Mouse (Mus musculus): Measurements from ENCODE around the gene Slc17a5. TPM values are rescaled to one million over a fixed set of nuclear protein-coding genes. Genes with fewer than 3 reads are reported as not detected.

Slc17a5 gene
- polyA plus RNA-seq, 1 experiment from 2014 or later: 16.6 TPM

DNA sequence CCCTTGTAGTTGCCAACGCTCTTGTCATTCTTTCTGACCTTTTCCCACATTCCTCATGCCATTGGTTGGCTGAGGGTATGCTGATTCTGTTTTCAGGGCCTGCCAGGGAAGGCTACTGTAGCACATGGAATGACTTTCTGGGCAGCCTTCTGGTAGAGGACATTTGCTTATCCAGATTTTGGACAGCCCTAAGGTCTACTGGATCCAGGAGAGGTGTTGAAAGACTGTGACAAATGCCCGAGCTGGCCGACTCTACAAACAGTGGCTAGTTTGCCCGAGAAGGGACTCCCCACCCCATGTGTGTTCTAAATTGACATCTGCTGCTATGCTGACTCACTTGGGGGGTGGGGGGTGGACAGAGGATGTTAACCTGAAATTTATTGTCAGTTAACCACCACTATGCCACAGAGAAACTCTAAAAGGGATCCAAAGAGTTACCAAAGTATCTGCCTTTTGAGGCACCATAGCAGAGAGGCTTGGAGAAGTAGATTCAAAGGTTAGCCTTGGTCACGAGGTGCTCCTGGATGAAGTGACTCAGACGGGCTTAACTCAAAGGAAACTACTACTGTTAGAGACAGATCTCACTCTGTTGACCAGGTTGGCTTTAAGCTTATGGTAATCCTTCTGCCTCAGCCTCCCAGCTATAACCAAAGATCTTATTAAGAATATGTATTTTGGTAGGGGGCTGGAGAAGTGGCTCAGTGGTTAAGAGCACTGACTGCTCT, 73.9 kb downstream of the Slc17a5 start:
- Histone ChIP-seq H3K36me3 (ENCODE audit: control insufficient read depth, insufficient read depth) (peaks cover 4% of the 10 kb centered on the region; the same call in 1 of the 2 replicates), H3K9ac (replicated peaks; ENCODE audit: low read depth, low read length) (no peak overlapping the region), H3K27ac (ENCODE audit: low read length) (no peak overlapping the region), H3K27me3 (replicated peaks; ENCODE audit: control insufficient read depth, insufficient read depth, low read length) (no peaks in the 10 kb centered on the region), H3K9me3 (ENCODE audit: control insufficient read depth, low read length) (peaks cover 5% of the 10 kb centered on the region), H3K4me1 (replicated peaks; ENCODE audit: control insufficient read depth, insufficient read depth, low read length) (no peaks in the 10 kb centered on the region), H3K4me2 (ENCODE audit: low read length) (no peak overlapping the region), H3K4me3 (replicated peaks; ENCODE audit: low read length) (no peak overlapping the region)
- no peak for ATAC-seq
- WGBS: 84% methylated on average over 6 of the region's 6 CpGs

DNA sequence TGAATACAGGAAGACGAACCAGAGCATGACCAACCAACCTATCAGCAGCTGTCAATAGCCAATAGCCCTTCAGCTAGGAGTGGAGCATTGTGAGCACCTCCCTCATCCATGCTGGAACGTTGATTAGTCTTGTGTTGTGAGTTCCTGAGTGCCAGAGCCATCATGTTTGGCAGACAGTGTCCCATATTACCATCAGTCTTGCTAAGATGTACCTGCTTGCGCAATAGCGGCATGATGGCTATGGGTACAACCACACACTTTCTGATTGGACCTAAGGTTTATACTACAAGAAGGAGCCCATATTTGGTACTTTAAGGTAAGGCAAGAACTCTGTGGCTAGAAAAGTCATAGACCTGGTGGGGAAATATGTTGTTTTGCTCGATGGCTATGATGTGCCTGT, 76.1 kb downstream of the Slc17a5 start:
- Histone ChIP-seq H3K27me3 (replicated peaks; ENCODE audit: control insufficient read depth, insufficient read depth, low read length) (no peaks in the 10 kb centered on the region), H3K4me2 (ENCODE audit: low read length) (no peak overlapping the region), H3K4me3 (replicated peaks; ENCODE audit: low read length) (no peak overlapping the region), H3K4me1 (replicated peaks; ENCODE audit: control insufficient read depth, insufficient read depth, low read length) (no peaks in the 10 kb centered on the region), H3K36me3 (ENCODE audit: control insufficient read depth, insufficient read depth) (peaks cover 4% of the 10 kb centered on the region; the same call in 1 of the 2 replicates), H3K9ac (replicated peaks; ENCODE audit: low read depth, low read length) (no peak overlapping the region), H3K9me3 (ENCODE audit: control insufficient read depth, low read length) (peaks cover 5% of the 10 kb centered on the region), H3K27ac (ENCODE audit: low read length) (no peak overlapping the region)
- 95% methylated on average over 5 of the region's 5 CpGs for WGBS
- no peak for ATAC-seq

DNA sequence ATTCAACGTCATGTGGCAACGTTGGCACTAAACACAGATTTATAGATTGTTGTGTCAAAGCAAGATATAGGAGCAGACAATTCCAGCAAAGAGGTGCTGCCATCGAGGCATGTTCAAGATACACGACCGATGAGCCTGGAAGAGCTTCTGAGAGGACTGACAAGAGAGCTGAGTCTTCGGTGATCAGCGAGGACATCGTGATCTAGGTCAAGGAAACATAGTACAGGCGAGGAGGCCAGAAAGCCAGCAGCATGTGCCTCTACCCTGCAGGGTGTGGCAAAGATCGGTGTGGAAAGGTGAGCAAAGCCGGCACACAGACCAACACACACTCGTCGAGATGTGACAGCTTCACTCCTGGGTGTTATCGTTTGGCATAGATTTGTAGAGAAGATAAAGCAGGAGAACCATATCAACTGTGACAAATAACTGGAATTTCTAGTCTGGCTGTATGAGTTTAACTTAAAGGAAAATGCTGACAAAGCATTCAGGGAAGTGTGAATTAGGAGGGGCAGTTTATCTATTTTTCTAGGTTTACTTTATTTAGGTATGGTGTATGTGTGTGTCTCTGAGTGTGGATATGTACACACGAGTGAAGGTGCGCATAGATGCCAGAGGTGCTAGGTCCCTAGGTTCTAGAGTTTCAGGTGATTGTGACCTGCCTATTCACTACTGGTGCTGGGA, 79.6 kb downstream of the Slc17a5 start:
- 92% methylated on average over 16 of the region's 16 CpGs for WGBS
- Histone ChIP-seq H3K4me2 (ENCODE audit: low read length) (no peak overlapping the region), H3K9me3 (ENCODE audit: control insufficient read depth, low read length) (peaks cover 5% of the 10 kb centered on the region), H3K27me3 (replicated peaks; ENCODE audit: control insufficient read depth, insufficient read depth, low read length) (no peaks in the 10 kb centered on the region), H3K27ac (ENCODE audit: low read length) (no peak overlapping the region), H3K36me3 (ENCODE audit: control insufficient read depth, insufficient read depth) (peaks cover 4% of the 10 kb centered on the region; the same call in 1 of the 2 replicates), H3K9ac (replicated peaks; ENCODE audit: low read depth, low read length) (no peak overlapping the region), H3K4me3 (replicated peaks; ENCODE audit: low read length) (no peak overlapping the region), H3K4me1 (replicated peaks; ENCODE audit: control insufficient read depth, insufficient read depth, low read length) (peaks cover 10% of the 10 kb centered on the region)
- ATAC-seq: no peak

DNA sequence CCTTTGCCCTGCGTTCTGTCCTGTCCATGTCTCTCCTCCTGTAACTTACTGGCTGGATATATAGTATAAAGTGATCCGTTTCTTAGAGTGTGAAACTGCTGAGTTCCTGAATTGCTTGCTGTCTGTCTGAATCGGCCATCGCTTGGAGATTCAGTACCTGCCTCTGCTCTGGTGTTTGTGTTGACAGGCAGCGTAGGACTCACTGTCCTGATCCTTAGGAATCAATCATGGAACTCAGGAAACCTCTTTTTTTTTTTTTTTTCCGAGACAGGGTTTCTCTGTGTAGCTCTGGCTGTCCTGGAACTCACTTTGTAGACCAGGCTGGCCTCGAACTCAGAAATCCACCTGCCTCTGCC, 81.1 kb downstream of the Slc17a5 start:
- WGBS: 93% methylated on average over 7 of the region's 7 CpGs
- peaks cover 1% of the 10 kb centered on the region for H3K9me3 ChIP-seq (ENCODE audit: control insufficient read depth, low read length)
- H3K9ac ChIP-seq (replicated peaks; ENCODE audit: low read depth, low read length): no peak overlapping the region
- no peak for ATAC-seq
- peaks cover 2% of the 10 kb centered on the region; the same call in 1 of the 2 replicates for H3K36me3 ChIP-seq (ENCODE audit: control insufficient read depth, insufficient read depth)
- no peak overlapping the region for H3K4me2 ChIP-seq (ENCODE audit: low read length)
- no peak overlapping the region for H3K27ac ChIP-seq (ENCODE audit: low read length)
- peaks cover 19% of the 10 kb centered on the region for H3K4me1 ChIP-seq (replicated peaks; ENCODE audit: control insufficient read depth, insufficient read depth, low read length)
- no peak overlapping the region for H3K4me3 ChIP-seq (replicated peaks; ENCODE audit: low read length)
- no peaks in the 10 kb centered on the region for H3K27me3 ChIP-seq (replicated peaks; ENCODE audit: control insufficient read depth, insufficient read depth, low read length)

DNA sequence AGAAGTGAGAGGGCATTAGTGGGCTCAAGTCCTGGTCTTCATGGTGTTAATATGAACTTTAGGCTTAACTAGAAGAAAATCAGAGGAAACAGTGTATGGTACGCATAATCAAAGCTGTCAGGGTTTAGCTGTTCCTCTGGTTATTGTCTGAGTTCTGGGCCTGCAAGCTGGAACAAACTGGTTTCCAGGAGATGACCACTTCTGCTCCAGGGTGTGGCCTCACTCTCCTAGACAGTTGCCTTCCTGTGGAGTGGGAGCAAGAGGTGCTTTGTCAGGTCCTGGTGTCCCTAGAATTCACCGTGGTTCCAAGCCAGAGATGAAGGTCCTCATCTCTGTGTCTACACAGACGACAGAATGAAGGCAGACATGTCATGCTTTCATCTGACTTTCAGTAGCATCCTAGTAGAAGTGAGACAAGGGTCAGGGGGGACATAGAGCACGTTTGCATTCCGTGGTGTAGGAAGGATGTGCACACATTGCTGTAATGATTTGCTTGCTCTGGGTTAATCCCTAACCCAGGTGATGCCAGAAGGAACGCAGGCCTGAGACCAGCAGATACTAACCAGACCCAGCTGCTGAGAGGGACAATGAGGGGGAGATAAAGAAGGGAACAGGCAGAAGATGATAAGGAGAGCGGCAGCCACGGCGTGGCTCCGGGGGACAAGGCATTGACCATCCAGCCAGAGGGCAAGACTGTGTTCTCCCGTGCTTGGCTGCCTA, 81.7 kb downstream of the Slc17a5 start:
- H3K4me2 ChIP-seq (ENCODE audit: low read length): no peak overlapping the region
- no peak overlapping the region for H3K27ac ChIP-seq (ENCODE audit: low read length)
- no peak for ATAC-seq
- H3K4me1 ChIP-seq (replicated peaks; ENCODE audit: control insufficient read depth, insufficient read depth, low read length): peaks cover 19% of the 10 kb centered on the region
- H3K9me3 ChIP-seq (ENCODE audit: control insufficient read depth, low read length): no peaks in the 10 kb centered on the region
- H3K9ac ChIP-seq (replicated peaks; ENCODE audit: low read depth, low read length): no peak overlapping the region
- 81% methylated on average over 11 of the region's 11 CpGs for WGBS
- no peak overlapping the region for H3K4me3 ChIP-seq (replicated peaks; ENCODE audit: low read length)
- H3K27me3 ChIP-seq (replicated peaks; ENCODE audit: control insufficient read depth, insufficient read depth, low read length): no peaks in the 10 kb centered on the region
- H3K36me3 ChIP-seq (ENCODE audit: control insufficient read depth, insufficient read depth): no peaks in the 10 kb centered on the region

DNA sequence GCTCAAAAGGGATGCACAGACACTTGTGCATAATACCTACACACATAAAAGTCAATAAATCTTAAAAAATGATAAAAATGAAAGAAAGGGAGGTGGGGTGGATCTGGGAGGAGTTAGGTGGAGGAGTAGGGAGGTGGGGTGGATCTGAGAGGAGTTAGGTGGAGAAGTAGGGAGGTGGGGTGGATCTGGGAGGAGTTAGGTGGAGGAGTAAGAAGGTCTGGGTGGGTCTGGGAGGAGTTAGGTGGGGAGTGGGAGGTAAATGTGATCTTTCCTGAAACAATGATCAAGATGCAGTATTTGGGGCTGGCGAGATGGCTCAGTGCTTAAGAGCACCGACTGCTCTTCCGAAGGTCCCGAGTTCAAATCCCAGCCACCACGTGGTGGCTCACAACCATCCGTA, 82.6 kb downstream of the Slc17a5 start:
- H3K4me2 ChIP-seq (ENCODE audit: low read length): no peak overlapping the region
- 95% methylated on average over 6 of the region's 6 CpGs for WGBS
- H3K36me3 ChIP-seq (ENCODE audit: control insufficient read depth, insufficient read depth): no peaks in the 10 kb centered on the region
- no peak overlapping the region for H3K9ac ChIP-seq (replicated peaks; ENCODE audit: low read depth, low read length)
- no peak overlapping the region; the same call in 1 of the 2 replicates for H3K27ac ChIP-seq (ENCODE audit: low read length)
- H3K4me1 ChIP-seq (replicated peaks; ENCODE audit: control insufficient read depth, insufficient read depth, low read length): peaks cover 19% of the 10 kb centered on the region
- H3K4me3 ChIP-seq (replicated peaks; ENCODE audit: low read length): no peak overlapping the region
- no peaks in the 10 kb centered on the region for H3K27me3 ChIP-seq (replicated peaks; ENCODE audit: control insufficient read depth, insufficient read depth, low read length)
- no peak for ATAC-seq
- no peaks in the 10 kb centered on the region for H3K9me3 ChIP-seq (ENCODE audit: control insufficient read depth, low read length)

DNA sequence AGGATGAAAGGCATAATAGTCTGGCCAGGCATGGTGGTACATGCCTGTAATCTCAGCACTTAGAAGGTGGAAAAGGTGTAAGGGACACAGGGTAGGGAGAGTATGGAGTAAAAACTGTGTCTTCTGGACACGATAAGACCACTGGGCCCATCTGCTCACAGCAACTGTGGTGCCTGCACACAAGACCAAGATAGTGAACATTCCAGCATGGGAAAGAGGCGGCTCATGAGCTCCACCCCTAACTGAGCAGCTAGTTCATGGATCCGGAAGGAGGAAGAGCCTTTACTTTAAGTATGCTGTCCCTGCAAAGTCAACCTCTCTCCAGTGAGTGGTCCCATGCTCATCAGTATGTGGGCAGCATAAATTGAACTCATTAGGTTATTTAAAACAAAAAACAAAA, 83.2 kb downstream of the Slc17a5 start:
- H3K36me3 ChIP-seq (ENCODE audit: control insufficient read depth, insufficient read depth): no peaks in the 10 kb centered on the region
- H3K27me3 ChIP-seq (replicated peaks; ENCODE audit: control insufficient read depth, insufficient read depth, low read length): no peaks in the 10 kb centered on the region
- H3K9ac ChIP-seq (replicated peaks; ENCODE audit: low read depth, low read length): no peak overlapping the region
- ATAC-seq: no peak
- WGBS: 68% methylated on average over 3 of the region's 3 CpGs
- peak overlapping the region; percentile 50 for H3K4me2 ChIP-seq (ENCODE audit: low read length)
- no peak overlapping the region; the same call in 1 of the 2 replicates for H3K4me3 ChIP-seq (replicated peaks; ENCODE audit: low read length)
- H3K4me1 ChIP-seq (replicated peaks; ENCODE audit: control insufficient read depth, insufficient read depth, low read length): peaks cover 19% of the 10 kb centered on the region
- no peaks in the 10 kb centered on the region for H3K9me3 ChIP-seq (ENCODE audit: control insufficient read depth, low read length)
- H3K27ac ChIP-seq (ENCODE audit: low read length): peak overlapping the region; percentile 25

DNA sequence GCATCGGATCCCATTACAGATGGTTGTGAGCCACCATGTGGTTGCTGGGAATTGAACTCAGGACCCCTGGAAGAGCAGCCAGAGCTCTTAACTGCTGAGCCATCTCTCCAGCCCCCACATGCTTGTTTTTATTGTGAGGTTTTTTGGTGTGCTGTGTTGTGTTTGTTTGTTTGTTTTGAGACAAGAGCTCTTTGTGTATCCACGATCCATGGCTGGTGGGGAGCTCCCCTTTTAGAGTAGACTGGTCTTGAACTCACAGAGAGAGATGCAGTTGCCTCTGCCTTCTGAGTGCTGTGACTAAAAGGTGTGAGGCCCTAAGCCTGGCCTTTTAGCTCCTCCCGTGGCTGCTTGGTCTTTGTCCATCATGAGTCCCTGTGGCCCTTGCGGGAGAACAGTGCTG, 83.7 kb downstream of the Slc17a5 start:
- Histone ChIP-seq H3K4me2 (ENCODE audit: low read length) (peak overlapping the region; percentile 50), H3K4me3 (replicated peaks; ENCODE audit: low read length) (peak overlapping the region; percentile 27), H3K4me1 (replicated peaks; ENCODE audit: control insufficient read depth, insufficient read depth, low read length) (peaks cover 19% of the 10 kb centered on the region), H3K36me3 (ENCODE audit: control insufficient read depth, insufficient read depth) (no peaks in the 10 kb centered on the region), H3K9ac (replicated peaks; ENCODE audit: low read depth, low read length) (no peak overlapping the region), H3K27me3 (replicated peaks; ENCODE audit: control insufficient read depth, insufficient read depth, low read length) (no peaks in the 10 kb centered on the region), H3K27ac (ENCODE audit: low read length) (peak overlapping the region; percentile 94), H3K9me3 (ENCODE audit: control insufficient read depth, low read length) (no peaks in the 10 kb centered on the region)
- 47% methylated on average over 4 of the region's 4 CpGs for WGBS
- no peak for ATAC-seq
